Mouse (Mus musculus) neural tube, embryonic 12.5 days (tissue): ENCODE results near the gene Gpr155. TPM values are rescaled to one million over a fixed set of nuclear protein-coding genes. Genes with fewer than 3 reads are reported as not detected.
A peak's percentile ranks its signal among the peaks of the same experiment; 100 is the strongest.

Source experiments
- ATAC-seq: fragments of 200-750 bp; cut with Nextera tagmentation; 2 replicates; pipeline ENCODE4 v1.8.0; 2017; ENCODE audit warnings: low read depth, mild to moderate bottlenecking, moderate TSS enrichment, moderate library complexity; ENCODE audit not compliant: low FRiP score
- H3K27ac ChIP-seq: fragments of 300-500 bp; sonication (generic); 2 replicates; pipeline ENCODE4 v1.5.1; 2016
- H3K27me3 ChIP-seq: fragments of 300-500 bp; sonication (generic); replicated peaks from 2 replicates; pipeline ENCODE4 v1.6.1; 2016; ENCODE audit warnings: mild to moderate bottlenecking
- H3K36me3 ChIP-seq: fragments of 300-500 bp; sonication (generic); 2 replicates; pipeline ENCODE4 v1.6.1; 2016; ENCODE audit warnings: mild to moderate bottlenecking
- H3K4me1 ChIP-seq: fragments of 300-500 bp; sonication (generic); 2 replicates; pipeline ENCODE4 v1.6.1; 2016
- H3K4me2 ChIP-seq: fragments of 300-500 bp; sonication (generic); replicated peaks from 2 replicates; pipeline ENCODE4 v1.6.1; 2016; ENCODE audit warnings: mild to moderate bottlenecking
- H3K4me3 ChIP-seq: fragments of 300-500 bp; sonication (generic); 2 replicates; pipeline ENCODE4 v1.5.1; 2016
- H3K9ac ChIP-seq: fragments of 300-500 bp; sonication (generic); 2 replicates; pipeline ENCODE4 v1.6.1; 2016; ENCODE audit warnings: mild to moderate bottlenecking
- H3K9me3 ChIP-seq: fragments of 300-500 bp; sonication (generic); 2 replicates; pipeline ENCODE4 v1.6.1; 2016; ENCODE audit warnings: mild to moderate bottlenecking
- WGBS: fragments of 180-500 bp; shearing (Covaris S2); methylation state at CpG from one replicate; pipeline ENCODE4 v1.1.7; 2016; 5-methylcytosine and 5-hydroxymethylcytosine counted together
- polyA plus RNA-seq: library from polyadenylated mRNA; unstranded; fragments of >200 nt; fragmentation: Nextera tagmentation; extraction: Ambion mirVana; gene quantifications from 2 replicates; pipeline ENCODE4 v1.2.1, GENCODE M21; 2016

The Gpr155 gene
- polyA plus RNA-seq, 1 experiment from 2014 or later = 10.0 TPM

DNA sequence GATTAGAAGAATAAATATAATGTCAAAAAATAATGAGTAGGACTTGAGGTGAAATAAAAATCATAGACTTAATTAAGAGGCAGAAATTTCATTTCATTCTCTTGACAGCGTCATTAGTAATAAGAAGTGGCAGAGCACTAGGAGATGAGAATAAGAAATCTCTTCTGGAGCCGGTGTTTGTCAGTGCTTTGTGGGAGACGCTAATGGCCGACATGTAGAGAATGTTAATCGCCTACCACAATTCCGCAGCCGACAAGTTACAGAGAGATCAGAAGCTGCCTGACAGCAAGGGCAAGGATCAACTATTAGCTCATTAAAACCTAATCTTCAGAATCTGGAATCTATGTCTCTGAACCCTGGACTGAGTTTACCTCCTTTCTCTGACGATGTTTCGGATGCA, 38.6 kb downstream of the Gpr155 start:
- no peak overlapping the region for H3K4me3 ChIP-seq
- H3K9me3 ChIP-seq = no peaks in the 10 kb centered on the region
- no peak overlapping the region for H3K4me2 ChIP-seq
- 76% methylated on average over 9 of the region's 9 CpGs for WGBS
- H3K36me3 ChIP-seq = no peaks in the 10 kb centered on the region
- H3K9ac ChIP-seq = no peak overlapping the region
- peaks cover 4% of the 10 kb centered on the region; the same call in 1 of the 2 replicates for H3K4me1 ChIP-seq
- no peak overlapping the region for H3K27ac ChIP-seq
- no peak for ATAC-seq
- H3K27me3 ChIP-seq = no peaks in the 10 kb centered on the region

DNA sequence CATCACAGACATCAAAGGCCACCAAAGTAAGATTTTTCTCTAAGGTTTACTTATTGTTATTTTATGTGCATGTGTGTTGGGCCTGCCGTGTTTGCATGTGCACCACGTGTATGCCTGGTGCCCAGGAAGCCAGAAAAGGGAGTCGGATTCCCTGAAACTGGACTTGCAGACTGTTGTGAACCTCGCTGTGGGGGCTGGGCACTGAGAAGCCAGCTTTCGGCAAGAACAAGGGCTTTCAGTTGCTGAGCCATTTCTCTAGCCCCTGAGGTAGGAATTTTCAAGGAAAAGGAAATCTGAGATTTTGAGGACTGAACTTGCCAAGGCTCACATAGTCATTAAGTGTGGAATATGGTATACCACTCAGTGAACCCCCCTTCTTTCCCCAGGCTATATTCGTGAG, 39.2 kb downstream of the Gpr155 start:
- Histone ChIP-seq H3K9ac (no peak overlapping the region), H3K9me3 (no peaks in the 10 kb centered on the region), H3K27me3 (no peaks in the 10 kb centered on the region), H3K4me3 (no peak overlapping the region), H3K36me3 (no peaks in the 10 kb centered on the region), H3K4me2 (no peak overlapping the region), H3K27ac (no peak overlapping the region), H3K4me1 (peaks cover 4% of the 10 kb centered on the region; the same call in 1 of the 2 replicates)
- WGBS = 69% methylated on average over 6 of the region's 6 CpGs
- ATAC-seq = no peak

DNA sequence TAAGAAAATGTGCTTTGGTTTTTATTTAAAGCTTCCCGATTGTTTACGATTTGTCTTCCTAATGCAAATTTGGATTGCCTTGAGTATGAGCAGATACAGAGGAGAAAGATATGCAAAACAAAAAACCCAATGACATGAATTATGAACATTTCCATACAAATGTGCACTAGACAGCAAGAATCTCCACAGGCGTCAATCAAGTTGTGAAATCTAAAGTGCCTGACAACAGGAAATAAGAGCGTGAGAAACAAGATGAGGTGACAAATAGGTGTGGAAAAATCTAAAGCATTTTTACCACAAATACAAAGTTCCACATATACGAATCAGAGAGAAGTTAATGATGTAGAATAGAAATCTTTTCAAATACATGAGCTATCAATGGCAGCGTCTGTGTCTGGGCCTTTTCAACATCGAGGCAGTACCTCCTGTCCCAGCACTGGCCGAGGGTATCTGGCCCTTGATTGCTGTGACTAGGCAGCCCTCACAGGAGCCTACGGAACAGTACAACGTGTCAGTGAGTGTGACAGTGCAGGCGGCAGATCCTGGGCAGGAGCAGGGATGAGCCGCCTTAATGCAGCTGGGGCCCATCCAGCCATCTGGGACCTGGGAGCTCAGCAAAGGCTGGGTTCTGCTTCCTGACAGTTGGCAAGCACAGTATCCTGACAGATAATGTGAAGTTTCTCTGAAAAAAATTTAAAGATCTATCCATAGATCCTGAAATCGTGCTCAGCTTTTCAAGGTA, 39.9 kb downstream of the Gpr155 start:
- Histone ChIP-seq H3K27me3 (no peaks in the 10 kb centered on the region), H3K4me3 (no peak overlapping the region), H3K27ac (no peak overlapping the region), H3K36me3 (no peaks in the 10 kb centered on the region), H3K4me1 (peaks cover 4% of the 10 kb centered on the region; the same call in 1 of the 2 replicates), H3K4me2 (no peak overlapping the region), H3K9ac (no peak overlapping the region), H3K9me3 (no peaks in the 10 kb centered on the region)
- ATAC-seq = no peak
- WGBS = 63% methylated on average over 13 of the region's 13 CpGs

DNA sequence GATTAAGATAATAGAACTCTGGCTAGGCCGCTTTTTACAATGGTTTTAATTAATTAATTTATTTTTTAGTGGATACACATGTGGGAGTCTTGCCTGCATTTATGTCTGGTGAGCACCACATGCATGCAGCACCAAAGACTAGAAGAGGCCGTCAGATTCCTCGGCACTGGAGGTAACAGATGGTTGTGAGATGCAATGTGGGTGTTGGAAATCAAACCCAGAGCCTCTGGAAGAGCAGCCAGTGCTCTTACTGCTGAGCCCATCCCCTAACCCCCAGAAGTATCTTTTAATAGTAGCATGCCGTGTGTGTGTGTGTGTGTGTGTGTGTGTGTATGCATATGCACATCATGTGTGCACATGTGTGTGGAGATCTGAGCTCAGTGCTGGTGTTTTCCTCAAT, 41.2 kb downstream of the Gpr155 start:
- Histone ChIP-seq H3K9me3 (no peaks in the 10 kb centered on the region), H3K4me3 (no peak overlapping the region), H3K4me1 (peaks cover 4% of the 10 kb centered on the region; the same call in 1 of the 2 replicates), H3K9ac (no peak overlapping the region), H3K4me2 (no peak overlapping the region), H3K27ac (no peak overlapping the region), H3K36me3 (no peaks in the 10 kb centered on the region), H3K27me3 (no peaks in the 10 kb centered on the region)
- ATAC-seq = no peak
- WGBS = 84% methylated on average over 4 of the region's 4 CpGs

DNA sequence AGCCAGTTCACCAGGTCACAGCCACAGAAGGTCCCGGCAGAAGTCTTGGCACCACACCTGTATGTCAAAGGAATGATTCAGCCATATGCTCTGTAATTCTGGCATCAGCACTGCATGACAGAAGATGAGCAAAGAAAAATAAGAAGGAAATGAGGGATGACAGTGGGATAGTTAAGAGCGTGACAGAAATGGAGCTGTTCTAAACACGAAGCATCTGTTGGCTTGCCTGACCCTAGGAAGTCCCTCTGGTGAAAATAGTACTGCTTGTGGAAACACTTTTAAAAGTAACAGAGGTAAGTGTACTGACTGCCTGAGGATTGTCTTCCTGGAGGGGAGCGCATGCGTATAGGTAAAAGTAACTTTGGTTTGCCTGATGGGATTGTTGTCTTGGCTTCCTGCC, 42.7 kb downstream of the Gpr155 start:
- Histone ChIP-seq H3K36me3 (no peaks in the 10 kb centered on the region), H3K4me1 (peaks cover 4% of the 10 kb centered on the region; the same call in 1 of the 2 replicates), H3K27me3 (no peaks in the 10 kb centered on the region), H3K9ac (no peak overlapping the region), H3K27ac (no peak overlapping the region), H3K4me2 (no peak overlapping the region), H3K9me3 (no peaks in the 10 kb centered on the region), H3K4me3 (no peak overlapping the region)
- WGBS = 93% methylated on average over 5 of the region's 5 CpGs
- ATAC-seq = no peak

DNA sequence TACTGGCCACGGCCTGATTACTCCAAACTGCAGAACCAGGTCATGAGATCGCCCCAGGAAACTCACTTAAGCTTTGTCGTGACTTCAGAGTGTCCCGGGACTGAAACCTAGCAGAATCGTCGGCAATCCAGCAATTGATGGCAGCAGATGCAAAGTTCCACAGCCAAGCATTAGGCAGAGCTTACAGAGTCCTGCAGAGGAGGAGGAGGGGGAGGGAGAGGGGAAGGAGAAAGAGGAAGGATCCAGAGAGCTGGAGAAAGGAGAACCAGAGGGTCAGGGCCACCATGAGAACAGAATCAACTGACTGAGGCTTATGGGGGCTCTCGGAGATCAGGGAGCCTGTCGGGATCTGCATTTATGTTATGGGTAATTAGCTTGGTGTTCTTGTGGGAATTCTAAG, 48.0 kb downstream of the Gpr155 start:
- no peaks in the 10 kb centered on the region for H3K27me3 ChIP-seq
- no peaks in the 10 kb centered on the region for H3K9me3 ChIP-seq
- H3K9ac ChIP-seq = no peak overlapping the region
- 76% methylated on average over 8 of the region's 8 CpGs for WGBS
- H3K4me3 ChIP-seq = no peak overlapping the region
- no peak overlapping the region for H3K27ac ChIP-seq
- ATAC-seq = no peak
- no peak overlapping the region for H3K4me2 ChIP-seq
- no peaks in the 10 kb centered on the region for H3K4me1 ChIP-seq
- H3K36me3 ChIP-seq = no peaks in the 10 kb centered on the region

DNA sequence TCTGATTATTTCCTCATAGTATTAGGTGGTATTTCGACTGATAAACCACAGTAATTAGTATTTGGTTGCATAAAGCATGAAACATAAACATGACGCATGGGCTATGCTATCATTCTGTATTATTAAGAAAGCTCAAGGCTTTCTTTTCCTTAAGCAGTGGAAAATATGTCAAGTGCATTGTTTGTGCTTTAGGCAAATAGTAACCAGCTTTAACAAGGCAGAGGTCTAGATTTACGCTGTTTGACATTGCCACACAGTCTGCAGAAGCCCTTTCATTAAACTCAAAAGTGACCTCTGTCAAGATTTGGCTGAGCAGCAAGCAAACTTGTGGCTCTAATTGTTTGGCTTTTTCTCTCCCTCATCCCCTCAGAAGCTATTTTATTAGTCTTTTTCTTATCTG, 50.4 kb downstream of the Gpr155 start:
- Histone ChIP-seq H3K9ac (no peak overlapping the region), H3K36me3 (no peaks in the 10 kb centered on the region), H3K9me3 (no peaks in the 10 kb centered on the region), H3K4me1 (no peaks in the 10 kb centered on the region), H3K4me2 (no peak overlapping the region), H3K4me3 (no peak overlapping the region), H3K27ac (no peak overlapping the region), H3K27me3 (no peaks in the 10 kb centered on the region)
- 97% methylated on average over 3 of the region's 3 CpGs for WGBS
- ATAC-seq = no peak

DNA sequence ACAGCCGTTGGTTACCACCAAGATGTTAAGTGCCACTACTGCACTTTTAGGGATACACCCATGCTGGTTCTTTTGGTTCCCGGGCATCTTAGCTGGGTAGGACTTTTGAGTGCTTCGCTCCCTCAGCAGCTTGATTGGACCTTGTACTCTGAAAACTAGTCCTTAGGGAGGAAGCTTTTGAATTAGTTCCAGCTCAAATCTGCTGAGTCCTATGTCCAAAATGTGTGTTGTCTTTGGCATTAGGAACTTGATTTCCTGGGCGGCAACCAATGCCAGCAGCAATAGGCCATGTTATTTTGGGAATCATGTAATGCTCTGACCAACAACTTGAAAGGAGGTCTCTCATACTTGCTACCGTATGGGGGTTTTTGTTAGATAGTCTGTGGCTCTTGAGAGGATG, 60.5 kb downstream of the Gpr155 start:
- Histone ChIP-seq H3K27ac (no peak overlapping the region), H3K4me2 (no peak overlapping the region), H3K4me3 (no peak overlapping the region), H3K9me3 (no peaks in the 10 kb centered on the region), H3K36me3 (no peaks in the 10 kb centered on the region), H3K9ac (no peak overlapping the region), H3K27me3 (no peaks in the 10 kb centered on the region), H3K4me1 (no peaks in the 10 kb centered on the region)
- ATAC-seq = no peak
- WGBS = 81% methylated on average over 5 of the region's 5 CpGs

DNA sequence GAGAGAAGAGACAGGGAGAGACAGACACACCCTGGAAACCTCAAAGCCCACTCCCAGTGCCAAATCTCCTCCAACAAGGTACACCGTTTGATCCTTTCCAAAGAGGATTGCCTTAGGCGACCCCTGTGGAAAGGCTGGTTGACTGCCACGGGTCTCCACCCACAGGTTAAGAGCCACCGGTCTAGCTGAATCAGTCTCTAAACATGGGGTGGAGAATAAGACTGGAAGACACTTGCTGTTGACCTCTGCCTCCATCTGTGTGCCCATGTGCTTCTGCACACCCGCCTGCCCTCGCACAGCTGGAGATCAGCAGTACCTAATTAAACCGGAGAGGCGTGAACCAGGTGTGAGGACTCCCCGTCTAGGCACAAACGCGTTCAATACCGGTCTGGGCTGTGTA, 63.4 kb downstream of the Gpr155 start:
- 63% methylated on average over 12 of the region's 12 CpGs for WGBS
- Histone ChIP-seq H3K36me3 (no peaks in the 10 kb centered on the region), H3K9ac (no peak overlapping the region), H3K27me3 (no peaks in the 10 kb centered on the region), H3K4me1 (no peaks in the 10 kb centered on the region), H3K4me3 (no peak overlapping the region), H3K27ac (no peak overlapping the region), H3K4me2 (no peak overlapping the region), H3K9me3 (no peaks in the 10 kb centered on the region)
- ATAC-seq = no peak

DNA sequence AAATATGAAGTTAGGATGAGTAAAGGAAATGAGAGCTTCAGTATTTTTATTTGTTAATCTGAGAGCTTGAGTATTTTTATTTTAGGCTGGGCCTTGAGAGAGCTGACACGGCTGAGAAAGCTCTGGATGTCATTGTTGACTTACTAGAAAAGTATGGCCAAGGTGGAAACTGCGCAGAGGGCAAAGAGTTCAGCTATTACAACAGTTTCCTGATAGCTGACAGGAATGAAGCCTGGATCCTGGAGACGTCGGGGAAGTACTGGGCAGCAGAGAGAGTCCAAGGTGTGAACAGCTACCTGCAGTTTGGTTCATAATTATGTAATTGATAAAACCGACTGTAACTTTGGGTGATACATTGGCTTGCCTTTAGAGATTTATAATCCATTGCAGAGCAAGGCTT, 67.2 kb downstream of the Gpr155 start:
- Histone ChIP-seq H3K27me3 (no peaks in the 10 kb centered on the region), H3K9me3 (no peaks in the 10 kb centered on the region)

DNA sequence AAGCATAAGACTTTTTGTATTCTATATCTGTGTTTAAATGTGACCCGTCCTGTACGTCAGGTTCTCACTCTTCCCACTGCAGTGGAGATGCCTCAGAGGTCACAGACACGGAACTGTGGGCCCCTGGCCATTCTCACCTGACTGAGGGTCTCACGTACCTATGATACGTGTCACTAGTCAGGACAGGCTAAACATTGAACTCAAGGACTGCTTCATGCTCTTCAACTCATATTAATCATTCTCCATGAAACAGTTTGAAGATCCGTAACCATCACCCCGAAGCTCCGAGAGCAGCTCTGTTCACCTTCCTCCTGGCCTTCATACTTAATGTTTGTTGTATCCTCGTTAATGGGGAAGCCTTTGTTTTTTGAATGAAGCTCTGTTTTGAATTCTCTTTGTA, 68.9 kb downstream of the Gpr155 start:
- Histone ChIP-seq H3K27me3 (no peaks in the 10 kb centered on the region), H3K4me3 (no peak overlapping the region), H3K9me3 (no peaks in the 10 kb centered on the region), H3K4me1 (no peaks in the 10 kb centered on the region), H3K4me2 (no peak overlapping the region), H3K9ac (no peak overlapping the region), H3K27ac (no peak overlapping the region), H3K36me3 (no peaks in the 10 kb centered on the region)
- WGBS = 93% methylated on average over 9 of the region's 9 CpGs
- ATAC-seq = no peak

More for the DNA sequence above, 67.2 kb downstream of the Gpr155 start:
- Histone ChIP-seq H3K36me3 (no peaks in the 10 kb centered on the region), H3K4me3 (no peak overlapping the region), H3K9ac (no peak overlapping the region), H3K4me1 (no peaks in the 10 kb centered on the region), H3K27ac (no peak overlapping the region), H3K4me2 (no peak overlapping the region)
- 91% methylated on average over 5 of the region's 5 CpGs for WGBS
- ATAC-seq = no peak

DNA sequence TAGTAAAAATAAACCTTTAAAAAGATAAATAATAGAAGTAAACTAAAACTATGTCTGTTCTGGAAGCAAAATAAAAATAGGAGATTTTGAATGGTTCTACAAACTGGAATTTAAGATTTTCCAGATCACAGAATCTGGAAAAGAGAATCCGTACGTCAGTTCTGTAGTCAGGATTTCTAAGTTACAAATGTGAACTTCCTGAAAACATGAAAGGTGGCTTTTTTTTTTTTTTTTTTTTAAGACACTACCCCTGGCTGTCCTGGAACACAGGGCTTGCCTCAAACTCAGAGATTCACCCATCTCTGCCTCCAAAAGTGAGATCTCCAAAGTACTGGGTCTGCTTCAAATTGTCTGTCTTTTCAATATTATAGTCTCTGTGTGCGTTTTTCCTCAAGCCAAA, 72.1 kb downstream of the Gpr155 start:
- Histone ChIP-seq H3K4me3 (no peak overlapping the region), H3K36me3 (peaks cover 6% of the 10 kb centered on the region; the same call in 1 of the 2 replicates), H3K27ac (no peak overlapping the region), H3K4me1 (peaks cover 11% of the 10 kb centered on the region), H3K9me3 (no peaks in the 10 kb centered on the region), H3K9ac (no peak overlapping the region), H3K4me2 (no peak overlapping the region), H3K27me3 (no peaks in the 10 kb centered on the region)
- ATAC-seq = no peak
- WGBS = 93% methylated on average over 3 of the region's 3 CpGs

DNA sequence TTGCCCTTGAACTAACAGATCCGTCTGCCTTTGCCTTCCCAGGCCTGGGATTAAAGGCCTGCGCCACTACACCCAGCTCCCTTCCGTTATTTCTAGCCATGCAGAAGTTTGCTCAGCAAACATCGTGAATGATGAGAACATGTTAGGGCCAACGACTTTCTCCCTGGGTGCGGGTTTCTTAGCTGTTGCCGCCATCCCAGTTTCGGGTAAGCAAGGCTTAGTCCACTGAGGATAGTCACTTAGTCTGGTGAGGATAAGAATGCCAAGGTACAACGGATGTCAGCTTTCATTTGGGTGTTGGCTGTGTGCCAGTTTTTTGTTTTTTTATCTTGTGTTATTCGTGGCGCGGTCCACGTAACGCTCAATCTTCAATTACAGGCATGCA, 73.3 kb downstream of the Gpr155 start:
- H3K9ac ChIP-seq = peak overlapping the region; percentile 38; the same call in 1 of the 2 replicates
- H3K4me3 ChIP-seq = peak overlapping the region; percentile 83
- H3K9me3 ChIP-seq = no peaks in the 10 kb centered on the region
- ATAC-seq = peak; percentile 52; the same call in 1 of the 2 replicates
- 53% methylated on average over 14 of the region's 14 CpGs for WGBS
- peak overlapping the region; percentile 92 for H3K4me2 ChIP-seq
- peaks cover 17% of the 10 kb centered on the region for H3K36me3 ChIP-seq
- peaks cover 11% of the 10 kb centered on the region for H3K4me1 ChIP-seq
- no peaks in the 10 kb centered on the region for H3K27me3 ChIP-seq
- no peak overlapping the region for H3K27ac ChIP-seq
